ENCODE assay signal across 8 mouse cellular contexts in genomic region chr5:74065565-74066275, GRCm38 (mm10). TPM values are rescaled to one million over a fixed set of nuclear protein-coding genes. Genes with fewer than 3 reads are reported as not detected.
DNase-seq lines count a peak whose midpoint lies in the region; ATAC-seq lines count a peak whose summit lies in the region.

No protein-coding gene starts in this region.

- no peak overlapping the region for H3K4me3 ChIP-seq in forebrain, embryonic 14.5 days (ENCODE audit: low read depth, low read length)
- 0 out of 2 replicates have a peak overlapping the region, but pooled peaks have one; percentile 5 for H3K4me3 ChIP-seq in neural tube, embryonic 15.5 days (replicated peaks)

- peak; percentile 59 for DNase-seq in kidney, adult 11 months
- DNase-seq in kidney, adult 9 months, result no peak
- DNase-seq in forebrain, embryonic 14.5 days (ENCODE audit: low spot score), result no peak
- DNase-seq in liver, result peak; percentile 91
- DNase-seq in thymus, postnatal 25 days, result no peak
- DNase-seq in layer of hippocampus, adult 9-10 months (ENCODE audit: low spot score), result no peak
- no peak for DNase-seq in right cerebral cortex, postnatal 4 days

- H3K27ac ChIP-seq in forebrain, embryonic 14.5 days (ENCODE audit: low read depth, low read length), result no peak overlapping the region
- H3K27ac ChIP-seq in neural tube, embryonic 15.5 days (replicated peaks), result no peak overlapping the region

- 38% methylated on average over 11 of the region's 11 CpGs for WGBS in forebrain, embryonic 14.5 days
- WGBS in neural tube, embryonic 15.5 days, result 37% methylated on average over 11 of the region's 11 CpGs

- no peaks in the 10 kb centered on the region for H3K27me3 ChIP-seq in forebrain, embryonic 14.5 days (replicated peaks; ENCODE audit: control insufficient read depth, insufficient read depth, low read length)
- H3K27me3 ChIP-seq in neural tube, embryonic 15.5 days (replicated peaks), result no peaks in the 10 kb centered on the region

- H3K4me1 ChIP-seq in forebrain, embryonic 14.5 days (ENCODE audit: control insufficient read depth, insufficient read depth, low read length), result peaks cover 24% of the 10 kb centered on the region
- H3K4me1 ChIP-seq in neural tube, embryonic 15.5 days, result peaks cover 45% of the 10 kb centered on the region

- no peaks in the 10 kb centered on the region for H3K9me3 ChIP-seq in forebrain, embryonic 14.5 days (replicated peaks; ENCODE audit: control insufficient read depth, low read length)
- H3K9me3 ChIP-seq in neural tube, embryonic 15.5 days (replicated peaks), result no peaks in the 10 kb centered on the region

- H3K36me3 ChIP-seq in forebrain, embryonic 14.5 days (ENCODE audit: control insufficient read depth, insufficient read depth, low read length), result no peaks in the 10 kb centered on the region
- no peaks in the 10 kb centered on the region for H3K36me3 ChIP-seq in neural tube, embryonic 15.5 days

- H3K9ac ChIP-seq in forebrain, embryonic 14.5 days (ENCODE audit: low read length), result no peak overlapping the region
- no peak overlapping the region for H3K9ac ChIP-seq in neural tube, embryonic 15.5 days (replicated peaks)

- H3K4me2 ChIP-seq in forebrain, embryonic 14.5 days (ENCODE audit: low read length), result peak overlapping the region; percentile 85; the same call in 1 of the 2 replicates
- H3K4me2 ChIP-seq in neural tube, embryonic 15.5 days, result peak overlapping the region; percentile 91

- no peak for ATAC-seq in forebrain, embryonic 14.5 days
- ATAC-seq in neural tube, embryonic 15.5 days (ENCODE audit: low FRiP score), result no peak

RNA-seq across cellular contexts. Expression of gene Usp46, which starts 2.5 kb away (rescaled TPM):
- 31.8 and 41.6 TPM in 2 replicates for polyA plus RNA-seq in forebrain, embryonic 14.5 days (2014; fragmentation: Nextera tagmentation; extraction: Ambion mirVana)
- 27.8 and 29.9 TPM in 2 replicates for polyA plus RNA-seq in neural tube, embryonic 15.5 days (2015; fragmentation: Nextera tagmentation; extraction: Ambion mirVana)

Comparison
In these comparisons a context has a peak if more than half of its experiments do, and no peak if none do; other contexts are left out.
1. DNase-seq: peak in kidney, adult 11 months (single experiment) and liver (single experiment); none in kidney, adult 9 months (single experiment), forebrain, embryonic 14.5 days (single experiment), thymus, postnatal 25 days (single experiment), layer of hippocampus, adult 9-10 months (single experiment) and right cerebral cortex, postnatal 4 days (single experiment).